Mouse (Mus musculus): ENCODE results near the gene D430041D05Rik. TPM values are rescaled to one million over a fixed set of nuclear protein-coding genes. Genes with fewer than 3 reads are reported as not detected.

Gene D430041D05Rik
- polyA plus RNA-seq, 1 experiment from 2014 or later: 0.06 TPM

DNA sequence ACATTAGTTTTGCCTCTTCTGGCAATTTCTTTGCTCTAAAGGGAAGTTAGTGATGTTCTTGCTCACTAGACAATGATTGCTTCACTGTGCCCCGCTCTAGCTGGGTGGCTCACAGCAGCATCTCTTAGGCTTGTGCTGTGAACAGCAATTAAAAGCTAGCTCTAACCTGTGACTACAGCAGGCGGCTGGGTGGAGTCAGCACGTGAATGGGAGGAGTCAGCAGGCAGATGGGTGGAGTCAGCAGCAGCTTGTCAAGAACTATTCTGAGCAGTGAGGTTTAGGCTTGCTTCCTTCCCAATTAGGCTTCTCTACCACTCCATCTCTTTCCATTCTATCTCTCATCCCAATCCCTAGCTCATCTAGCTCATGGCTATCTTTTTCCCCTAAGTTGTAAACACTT is 213.5 kb downstream of the D430041D05Rik start:
- H3K36me3 ChIP-seq (ENCODE audit: control insufficient read depth, insufficient read depth, low read length): no peaks in the 10 kb centered on the region
- H3K4me3 ChIP-seq (ENCODE audit: low read depth, low read length): no peak overlapping the region
- H3K4me1 ChIP-seq (replicated peaks; ENCODE audit: control insufficient read depth, insufficient read depth): no peaks in the 10 kb centered on the region
- H3K9ac ChIP-seq (ENCODE audit: low read length): no peak overlapping the region
- H3K27me3 ChIP-seq (ENCODE audit: control insufficient read depth, insufficient read depth, low read length): no peaks in the 10 kb centered on the region
- TF ChIP-seq CTCF (IDR thresholded peaks at IDR 0.05; ENCODE audit: low read depth) (no peak), EP300 (optimal IDR thresholded peaks at IDR 0.05) (no peak)
- peak; percentile 23 for DNase-seq (ENCODE audit: low spot score)
- ATAC-seq (ENCODE audit: low FRiP score, low TSS enrichment): no peak
- no peak overlapping the region for H3K27ac ChIP-seq (replicated peaks)
- no peak overlapping the region for H3K4me2 ChIP-seq (replicated peaks; ENCODE audit: low read depth)
- H3K9me3 ChIP-seq (ENCODE audit: control insufficient read depth, low read length): no peaks in the 10 kb centered on the region
- WGBS: 31% methylated on average over 3 of the region's 3 CpGs

DNA sequence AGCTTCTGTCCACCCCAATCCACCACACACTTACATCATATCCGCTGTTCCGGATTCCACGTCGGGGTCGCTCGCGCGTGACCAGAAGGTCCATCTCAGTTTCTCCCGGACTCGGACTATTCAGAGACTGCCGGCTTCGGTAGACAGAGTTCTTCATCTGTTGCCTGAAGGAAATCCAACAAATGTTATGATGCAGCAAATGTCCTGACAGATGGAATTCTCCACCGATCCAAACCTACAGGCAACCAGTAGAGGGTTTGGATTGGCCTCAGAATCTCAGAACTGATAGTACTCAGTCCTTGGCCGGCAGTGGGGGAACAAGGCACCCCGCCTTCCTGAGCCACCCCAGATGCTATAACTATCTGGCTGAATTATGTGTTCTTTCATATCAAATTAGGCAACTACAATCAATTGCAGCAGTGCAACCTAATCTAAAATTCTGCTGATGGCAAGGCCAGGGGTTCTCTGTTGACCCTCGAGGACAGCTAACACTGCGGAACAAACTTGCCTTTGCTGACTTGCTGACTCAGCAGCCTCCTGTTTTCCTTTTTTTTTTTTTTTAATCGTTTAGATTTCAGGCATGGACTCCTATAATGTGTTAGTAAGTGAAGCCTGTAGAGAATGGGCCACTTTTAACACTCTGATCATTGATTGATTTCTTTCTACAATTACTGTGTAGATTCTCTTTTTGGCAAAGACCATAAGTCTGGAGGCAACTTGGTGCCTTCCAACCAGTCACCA is 218.2 kb downstream of the D430041D05Rik start:
- Histone ChIP-seq H3K4me1 (replicated peaks; ENCODE audit: control insufficient read depth, insufficient read depth) (no peaks in the 10 kb centered on the region), H3K27me3 (ENCODE audit: control insufficient read depth, insufficient read depth, low read length) (no peaks in the 10 kb centered on the region), H3K9ac (ENCODE audit: low read length) (no peak overlapping the region), H3K4me3 (ENCODE audit: low read depth, low read length) (no peak overlapping the region), H3K4me2 (replicated peaks; ENCODE audit: low read depth) (no peak overlapping the region), H3K9me3 (ENCODE audit: control insufficient read depth, low read length) (no peaks in the 10 kb centered on the region), H3K36me3 (ENCODE audit: control insufficient read depth, insufficient read depth, low read length) (no peaks in the 10 kb centered on the region), H3K27ac (replicated peaks) (no peak overlapping the region)
- no peak for TF ChIP-seq CTCF (IDR thresholded peaks at IDR 0.05; ENCODE audit: low read depth)
- TF ChIP-seq EP300 (optimal IDR thresholded peaks at IDR 0.05): no peak
- ATAC-seq (ENCODE audit: low FRiP score, low TSS enrichment) (no peak), DNase-seq (ENCODE audit: low spot score) (no peak)
- WGBS: 89% methylated on average over 18 of the region's 18 CpGs

DNA sequence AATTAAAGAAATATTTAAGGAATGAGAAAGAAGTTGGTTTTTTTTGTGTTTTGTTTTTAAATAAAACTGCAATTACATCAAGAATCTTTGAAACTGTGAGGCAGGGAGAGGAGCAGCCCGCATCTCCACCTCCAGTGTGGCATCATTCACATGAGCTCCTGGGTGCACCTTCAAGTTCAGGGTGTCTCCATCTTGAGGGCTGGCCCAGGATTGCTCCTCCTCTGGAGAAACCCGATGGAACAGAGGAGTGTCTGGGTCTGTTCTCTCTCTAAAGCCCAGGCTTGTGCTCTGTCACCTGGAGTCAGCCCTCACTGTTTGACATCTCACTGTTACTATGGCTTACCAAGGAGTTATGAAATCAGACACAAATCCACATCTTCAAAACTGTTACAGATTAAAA is 219.1 kb downstream of the D430041D05Rik start:
- Histone ChIP-seq H3K4me3 (ENCODE audit: low read depth, low read length) (no peak overlapping the region), H3K27ac (replicated peaks) (no peak overlapping the region)
- DNase-seq (ENCODE audit: low spot score): no peak

DNA sequence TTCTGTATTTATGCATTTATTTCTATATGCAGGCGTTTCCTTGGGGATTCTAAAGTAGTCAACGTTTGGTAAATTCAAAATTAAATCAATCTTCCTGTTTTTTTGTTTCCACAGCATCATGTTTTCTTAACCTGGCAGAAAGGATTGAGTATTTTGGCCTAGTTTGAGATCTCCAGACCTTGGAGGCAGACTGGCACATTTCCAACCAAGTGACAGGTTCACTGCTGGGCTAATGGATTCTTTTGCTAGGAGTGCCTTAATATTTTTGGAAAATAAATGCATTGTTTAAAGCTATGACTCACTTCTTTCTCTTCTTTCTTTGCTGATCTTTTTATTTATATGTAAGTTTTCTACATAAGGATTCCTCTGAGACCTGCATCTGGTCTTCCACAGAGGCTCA is 222.0 kb downstream of the D430041D05Rik start:
- DNase-seq (ENCODE audit: low spot score) (no peak), ATAC-seq (ENCODE audit: low FRiP score, low TSS enrichment) (no peak)
- Histone ChIP-seq H3K9ac (ENCODE audit: low read length) (no peak overlapping the region), H3K4me3 (ENCODE audit: low read depth, low read length) (no peak overlapping the region), H3K36me3 (ENCODE audit: control insufficient read depth, insufficient read depth, low read length) (no peaks in the 10 kb centered on the region), H3K4me1 (replicated peaks; ENCODE audit: control insufficient read depth, insufficient read depth) (no peaks in the 10 kb centered on the region), H3K4me2 (replicated peaks; ENCODE audit: low read depth) (no peak overlapping the region), H3K9me3 (ENCODE audit: control insufficient read depth, low read length) (no peaks in the 10 kb centered on the region), H3K27me3 (ENCODE audit: control insufficient read depth, insufficient read depth, low read length) (no peaks in the 10 kb centered on the region), H3K27ac (replicated peaks) (no peak overlapping the region)
- WGBS: 75% methylated on average over 2 of the region's 2 CpGs
- TF ChIP-seq CTCF (IDR thresholded peaks at IDR 0.05; ENCODE audit: low read depth) (no peak), EP300 (optimal IDR thresholded peaks at IDR 0.05) (no peak)

More for the DNA sequence above, 219.1 kb downstream of the D430041D05Rik start:
- Histone ChIP-seq H3K9me3 (ENCODE audit: control insufficient read depth, low read length) (no peaks in the 10 kb centered on the region), H3K9ac (ENCODE audit: low read length) (no peak overlapping the region), H3K27me3 (ENCODE audit: control insufficient read depth, insufficient read depth, low read length) (no peaks in the 10 kb centered on the region), H3K4me1 (replicated peaks; ENCODE audit: control insufficient read depth, insufficient read depth) (no peaks in the 10 kb centered on the region), H3K36me3 (ENCODE audit: control insufficient read depth, insufficient read depth, low read length) (no peaks in the 10 kb centered on the region), H3K4me2 (replicated peaks; ENCODE audit: low read depth) (no peak overlapping the region)
- no peak for ATAC-seq (ENCODE audit: low FRiP score, low TSS enrichment)
- 49% methylated on average over 2 of the region's 2 CpGs for WGBS
- TF ChIP-seq CTCF (IDR thresholded peaks at IDR 0.05; ENCODE audit: low read depth) (no peak), EP300 (optimal IDR thresholded peaks at IDR 0.05) (no peak)

- ATAC-seq (ENCODE audit: low FRiP score, low TSS enrichment): no peak
- Histone ChIP-seq H3K4me2 (replicated peaks; ENCODE audit: low read depth) (no peak overlapping the region), H3K9me3 (ENCODE audit: control insufficient read depth, low read length) (no peaks in the 10 kb centered on the region), H3K4me3 (ENCODE audit: low read depth, low read length) (no peak overlapping the region), H3K36me3 (ENCODE audit: control insufficient read depth, insufficient read depth, low read length) (no peaks in the 10 kb centered on the region), H3K27me3 (ENCODE audit: control insufficient read depth, insufficient read depth, low read length) (no peaks in the 10 kb centered on the region), H3K27ac (replicated peaks) (no peak overlapping the region), H3K4me1 (replicated peaks; ENCODE audit: control insufficient read depth, insufficient read depth) (no peaks in the 10 kb centered on the region), H3K9ac (ENCODE audit: low read length) (no peak overlapping the region)
- 46% methylated on average over 3 of the region's 3 CpGs for WGBS
- TF ChIP-seq CTCF (IDR thresholded peaks at IDR 0.05; ENCODE audit: low read depth) (no peak), EP300 (optimal IDR thresholded peaks at IDR 0.05) (no peak)
- no peak for DNase-seq (ENCODE audit: low spot score)
Observed at GRCm38 (mm10) chr2:104187073-104187472, 223.7 kb downstream of the D430041D05Rik start.

- Histone ChIP-seq H3K9me3 (ENCODE audit: control insufficient read depth, low read length) (no peaks in the 10 kb centered on the region), H3K27me3 (ENCODE audit: control insufficient read depth, insufficient read depth, low read length) (no peaks in the 10 kb centered on the region), H3K4me2 (replicated peaks; ENCODE audit: low read depth) (no peak overlapping the region), H3K4me1 (replicated peaks; ENCODE audit: control insufficient read depth, insufficient read depth) (no peaks in the 10 kb centered on the region), H3K9ac (ENCODE audit: low read length) (no peak overlapping the region), H3K27ac (replicated peaks) (no peak overlapping the region), H3K36me3 (ENCODE audit: control insufficient read depth, insufficient read depth, low read length) (no peaks in the 10 kb centered on the region), H3K4me3 (ENCODE audit: low read depth, low read length) (no peak overlapping the region)
- TF ChIP-seq CTCF (IDR thresholded peaks at IDR 0.05; ENCODE audit: low read depth): no peak
- TF ChIP-seq EP300 (optimal IDR thresholded peaks at IDR 0.05): no peak
- 72% methylated on average over 5 of the region's 5 CpGs for WGBS
- no peak for ATAC-seq (ENCODE audit: low FRiP score, low TSS enrichment)
- DNase-seq (ENCODE audit: low spot score): no peak
Observed at GRCm38 (mm10) chr2:104185616-104186015, 225.2 kb downstream of the D430041D05Rik start.
